Mouse (Mus musculus) stomach, embryonic 16.5 days (tissue): ENCODE data around the gene Plce1. TPM values are rescaled to one million over a fixed set of nuclear protein-coding genes. Genes with fewer than 3 reads are reported as not detected.

ENCODE experiments used
- ATAC-seq: fragments of 200-750 bp; cut with Nextera tagmentation; 2 replicates; pipeline ENCODE4 v1.8.0; 2017; ENCODE audit warnings: moderate number of reproducible peaks, moderate TSS enrichment; ENCODE audit not compliant: insufficient read depth, low FRiP score
- H3K27ac ChIP-seq: fragments of 300-500 bp; sonication (generic); 2 replicates; pipeline ENCODE4 v1.5.1; 2014; ENCODE audit warnings: low read length
- H3K27me3 ChIP-seq: fragments of 300-500 bp; sonication (generic); 2 replicates; pipeline ENCODE4 v1.6.1; 2014; ENCODE audit warnings: low read length, control low read depth, mixed read lengths; ENCODE audit not compliant: control insufficient read depth, insufficient read depth
- H3K36me3 ChIP-seq: fragments of 300-500 bp; sonication (generic); 2 replicates; pipeline ENCODE4 v1.6.1; 2014; ENCODE audit warnings: low read length; ENCODE audit not compliant: control insufficient read depth, insufficient read depth
- H3K4me1 ChIP-seq: fragments of 300-500 bp; sonication (generic); 2 replicates; pipeline ENCODE4 v1.6.1; 2014; ENCODE audit warnings: low read length, control low read depth, mixed read lengths; ENCODE audit not compliant: control insufficient read depth, insufficient read depth
- H3K4me2 ChIP-seq: fragments of 300-500 bp; sonication (generic); 2 replicates; pipeline ENCODE4 v1.6.1; 2014; ENCODE audit warnings: low read depth, low read length, mixed read lengths
- H3K4me3 ChIP-seq: fragments of 300-500 bp; sonication (generic); replicated peaks from 2 replicates; pipeline ENCODE4 v1.5.1; 2014; ENCODE audit warnings: mild to moderate bottlenecking, low read length
- H3K9ac ChIP-seq: fragments of 300-500 bp; sonication (generic); 2 replicates; pipeline ENCODE4 v1.6.1; 2014; ENCODE audit warnings: low read length
- H3K9me3 ChIP-seq: fragments of 300-500 bp; sonication (generic); replicated peaks from 2 replicates; pipeline ENCODE4 v1.6.1; 2016; ENCODE audit warnings: low read length, control low read depth; ENCODE audit not compliant: control insufficient read depth
- WGBS: fragments of 180-500 bp; shearing (Covaris S2); extraction: QIAGEN DNeasy Blood & Tissue Kit; methylation state at CpG from one replicate; pipeline ENCODE4 v1.1.7; 2014; 5-methylcytosine and 5-hydroxymethylcytosine counted together
- polyA plus RNA-seq: library from polyadenylated mRNA; unstranded; fragments of >200 nt; fragmentation: Nextera tagmentation; extraction: Ambion mirVana; gene quantifications from 2 replicates; pipeline ENCODE4 v1.2.1, GENCODE M21; 2015

Gene Plce1
- polyA plus RNA-seq, 1 experiment from 2014 or later, result 8.5 TPM

GRCm38 (mm10) chr19:38693769-38694168 is 212.9 kb downstream of the Plce1 start:
- Histone ChIP-seq H3K4me3 (no peak overlapping the region), H3K27me3 (no peaks in the 10 kb centered on the region), H3K36me3 (no peaks in the 10 kb centered on the region), H3K9me3 (no peaks in the 10 kb centered on the region), H3K4me2 (no peak overlapping the region), H3K9ac (no peak overlapping the region), H3K27ac (no peak overlapping the region), H3K4me1 (no peaks in the 10 kb centered on the region)
- 80% methylated on average over 4 of the region's 4 CpGs for WGBS
- no peak for ATAC-seq

DNA sequence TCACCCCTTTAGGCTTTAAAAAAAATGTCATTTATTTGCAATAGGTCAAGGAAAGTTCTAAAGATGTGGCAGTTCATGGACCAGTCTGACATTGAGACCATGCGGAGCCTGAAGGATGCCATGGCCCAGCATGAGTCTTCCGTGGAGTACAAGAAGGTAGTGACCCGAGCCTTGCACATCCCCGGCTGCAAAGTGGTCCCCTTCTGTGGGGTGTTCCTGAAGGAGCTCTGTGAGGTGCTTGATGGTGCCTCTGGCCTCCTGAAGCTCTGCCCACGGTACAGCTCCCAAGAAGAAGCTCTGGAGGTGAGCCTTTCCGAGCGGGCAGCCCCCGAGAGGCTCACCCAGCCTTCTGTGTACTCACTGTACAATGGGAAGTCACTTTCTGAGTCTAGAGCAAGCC is 220.9 kb downstream of the Plce1 start:
- Histone ChIP-seq H3K9me3 (no peaks in the 10 kb centered on the region), H3K27ac (no peak overlapping the region), H3K4me2 (no peak overlapping the region), H3K36me3 (no peaks in the 10 kb centered on the region), H3K4me3 (no peak overlapping the region), H3K27me3 (no peaks in the 10 kb centered on the region), H3K4me1 (no peaks in the 10 kb centered on the region), H3K9ac (no peak overlapping the region)
- WGBS, result 93% methylated on average over 8 of the region's 8 CpGs
- no peak for ATAC-seq

GRCm38 (mm10) chr19:38704742-38705141 is 223.8 kb downstream of the Plce1 start:
- WGBS, result 82% methylated on average over 3 of the region's 3 CpGs
- ATAC-seq, result no peak
- no peak overlapping the region for H3K27ac ChIP-seq
- H3K4me1 ChIP-seq, result no peaks in the 10 kb centered on the region
- no peak overlapping the region for H3K9ac ChIP-seq
- no peaks in the 10 kb centered on the region for H3K9me3 ChIP-seq
- no peaks in the 10 kb centered on the region for H3K36me3 ChIP-seq
- H3K27me3 ChIP-seq, result no peaks in the 10 kb centered on the region
- H3K4me2 ChIP-seq, result no peak overlapping the region
- no peak overlapping the region for H3K4me3 ChIP-seq

GRCm38 (mm10) chr19:38705244-38705643 is 224.3 kb downstream of the Plce1 start:
- no peak for ATAC-seq
- no peak overlapping the region for H3K4me2 ChIP-seq
- H3K27me3 ChIP-seq, result no peaks in the 10 kb centered on the region
- no peaks in the 10 kb centered on the region for H3K4me1 ChIP-seq
- H3K27ac ChIP-seq, result no peak overlapping the region
- H3K36me3 ChIP-seq, result no peaks in the 10 kb centered on the region
- 90% methylated on average over 11 of the region's 11 CpGs for WGBS
- no peaks in the 10 kb centered on the region for H3K9me3 ChIP-seq
- H3K9ac ChIP-seq, result no peak overlapping the region
- H3K4me3 ChIP-seq, result no peak overlapping the region

- Histone ChIP-seq H3K27ac (no peak overlapping the region), H3K9ac (no peak overlapping the region), H3K9me3 (no peaks in the 10 kb centered on the region), H3K4me3 (no peak overlapping the region), H3K27me3 (no peaks in the 10 kb centered on the region), H3K4me1 (no peaks in the 10 kb centered on the region), H3K4me2 (no peak overlapping the region), H3K36me3 (no peaks in the 10 kb centered on the region)
- WGBS, result 85% methylated on average over 6 of the region's 6 CpGs
- ATAC-seq, result no peak; the same call in 1 of the 2 replicates
Observed at GRCm38 (mm10) chr19:38706449-38706848, 225.5 kb downstream of the Plce1 start.

- H3K4me1 ChIP-seq, result no peaks in the 10 kb centered on the region
- no peaks in the 10 kb centered on the region for H3K9me3 ChIP-seq
- no peak for ATAC-seq
- no peak overlapping the region for H3K9ac ChIP-seq
- H3K36me3 ChIP-seq, result no peaks in the 10 kb centered on the region
- H3K4me3 ChIP-seq, result no peak overlapping the region
- WGBS, result 86% methylated on average over 2 of the region's 2 CpGs
- no peak overlapping the region for H3K4me2 ChIP-seq
- H3K27ac ChIP-seq, result no peak overlapping the region
- no peaks in the 10 kb centered on the region for H3K27me3 ChIP-seq
Observed at GRCm38 (mm10) chr19:38709376-38709775, 228.5 kb downstream of the Plce1 start.

GRCm38 (mm10) chr19:38721808-38722207 is 240.9 kb downstream of the Plce1 start:
- H3K27me3 ChIP-seq, result no peaks in the 10 kb centered on the region
- ATAC-seq, result no peak
- no peak overlapping the region for H3K27ac ChIP-seq
- H3K36me3 ChIP-seq, result no peaks in the 10 kb centered on the region
- H3K4me1 ChIP-seq, result no peaks in the 10 kb centered on the region
- WGBS, result 90% methylated on average over 4 of the region's 4 CpGs
- H3K4me2 ChIP-seq, result no peak overlapping the region
- no peak overlapping the region for H3K9ac ChIP-seq
- H3K9me3 ChIP-seq, result no peaks in the 10 kb centered on the region
- H3K4me3 ChIP-seq, result no peak overlapping the region

DNA sequence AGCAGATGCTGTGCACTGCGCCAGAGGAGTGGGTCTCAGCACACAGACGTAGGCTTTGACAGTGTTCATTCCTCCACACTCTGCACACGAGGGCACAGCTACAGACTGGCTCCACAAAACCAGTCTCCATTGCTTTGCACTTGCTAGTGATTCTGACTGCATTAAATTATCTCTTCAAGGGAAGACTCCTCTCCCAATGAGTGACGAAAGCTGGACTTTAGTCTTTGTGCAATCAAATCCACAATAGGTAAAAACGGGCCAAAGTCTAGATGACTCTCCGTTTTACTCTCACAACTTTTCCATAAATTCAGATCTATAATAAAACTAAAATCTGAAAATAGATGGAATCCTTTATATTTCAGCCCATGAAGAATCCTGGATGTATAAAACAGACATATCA is 242.1 kb downstream of the Plce1 start:
- no peak overlapping the region for H3K9ac ChIP-seq
- no peak for ATAC-seq
- H3K27me3 ChIP-seq, result no peaks in the 10 kb centered on the region
- no peak overlapping the region for H3K4me3 ChIP-seq
- no peak overlapping the region for H3K27ac ChIP-seq
- no peaks in the 10 kb centered on the region for H3K9me3 ChIP-seq
- 80% methylated on average over 6 of the region's 6 CpGs for WGBS
- no peaks in the 10 kb centered on the region for H3K4me1 ChIP-seq
- H3K4me2 ChIP-seq, result no peak overlapping the region
- H3K36me3 ChIP-seq, result no peaks in the 10 kb centered on the region

GRCm38 (mm10) chr19:38723969-38724368 is 243.1 kb downstream of the Plce1 start:
- no peak overlapping the region for H3K4me3 ChIP-seq
- ATAC-seq, result no peak
- WGBS, result 50% methylated on average over 5 of the region's 5 CpGs
- no peaks in the 10 kb centered on the region for H3K4me1 ChIP-seq
- H3K4me2 ChIP-seq, result no peak overlapping the region
- H3K9ac ChIP-seq, result no peak overlapping the region
- no peak overlapping the region for H3K27ac ChIP-seq
- H3K27me3 ChIP-seq, result no peaks in the 10 kb centered on the region
- H3K36me3 ChIP-seq, result no peaks in the 10 kb centered on the region
- no peaks in the 10 kb centered on the region for H3K9me3 ChIP-seq

DNA sequence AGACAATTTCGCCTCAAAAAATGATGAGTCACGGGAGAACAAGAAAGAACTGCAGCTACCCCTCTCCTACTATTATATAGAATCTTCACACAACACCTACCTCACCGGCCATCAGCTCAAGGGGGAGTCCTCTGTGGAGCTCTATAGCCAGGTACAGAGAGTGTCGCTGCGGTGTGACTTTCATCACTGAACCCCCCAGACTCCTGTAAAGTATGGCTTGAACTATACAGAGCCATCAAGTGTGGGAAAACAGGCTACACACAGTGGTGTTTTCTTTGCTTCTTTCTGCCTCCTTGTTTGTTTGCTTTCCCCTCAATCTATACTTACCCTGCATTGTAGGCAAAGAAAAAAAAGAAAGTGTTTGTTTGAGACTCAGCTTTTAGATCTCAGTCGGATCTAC is 247.9 kb downstream of the Plce1 start:
- H3K4me1 ChIP-seq, result no peaks in the 10 kb centered on the region
- H3K9me3 ChIP-seq, result no peaks in the 10 kb centered on the region
- H3K9ac ChIP-seq, result no peak overlapping the region
- WGBS, result 58% methylated on average over 6 of the region's 6 CpGs
- no peaks in the 10 kb centered on the region for H3K36me3 ChIP-seq
- H3K4me3 ChIP-seq, result no peak overlapping the region
- ATAC-seq, result no peak
- no peak overlapping the region for H3K4me2 ChIP-seq
- H3K27ac ChIP-seq, result no peak overlapping the region
- H3K27me3 ChIP-seq, result no peaks in the 10 kb centered on the region
